Mouse (Mus musculus) liver, embryonic 14.5 days (tissue): ENCODE data around the gene Sept5. TPM values are rescaled to one million over a fixed set of nuclear protein-coding genes. Genes with fewer than 3 reads are reported as not detected.
A peak's percentile ranks its signal among the peaks of the same experiment; 100 is the strongest.

Experiments
- ATAC-seq: fragments of 200-750 bp; cut with Nextera tagmentation; 2 replicates; pipeline ENCODE4 v1.8.0; 2017; ENCODE audit warnings: moderate number of reproducible peaks, mild to moderate bottlenecking, moderate library complexity; ENCODE audit not compliant: insufficient read depth
- DNase-seq, 3 experiments: peaks; one replicate each; pipeline ENCODE4 v3.0.0-alpha.2; 2012 to 2013; ENCODE audit warnings: low read depth in 3 of 3, low spot score in 3 of 3
- H3K27ac ChIP-seq: fragments of 300-500 bp; sonication (generic); 2 replicates; pipeline ENCODE4 v1.5.1; 2014; ENCODE audit warnings: moderate library complexity, mild to moderate bottlenecking, control low read depth, inconsistent platforms
- H3K27me3 ChIP-seq: fragments of 300-500 bp; sonication (generic); 2 replicates; pipeline ENCODE4 v1.6.1; 2014; ENCODE audit warnings: mild to moderate bottlenecking, low read length, moderate library complexity; ENCODE audit not compliant: control insufficient read depth, insufficient read depth
- H3K36me3 ChIP-seq: fragments of 300-500 bp; sonication (generic); replicated peaks from 2 replicates; pipeline ENCODE4 v1.6.1; 2014; ENCODE audit warnings: low read depth; ENCODE audit not compliant: control insufficient read depth, insufficient read depth
- H3K4me1 ChIP-seq, 2 experiments: fragments of 200-500 bp in 1 of 2; fragments of 300-500 bp in 1 of 2; sonication (generic) in 1 of 2; replicated peaks; 2 replicates each; pipeline ENCODE4 v1.6.1; 2012 to 2014; ENCODE audit warnings: antibody characterized with exemption in 1 of 2, inconsistent platforms in 1 of 2, low read length in 1 of 2; ENCODE audit not compliant: control insufficient read depth in 2 of 2, insufficient read depth in 2 of 2
- H3K4me2 ChIP-seq: fragments of 300-500 bp; sonication (generic); 2 replicates; pipeline ENCODE4 v1.6.1; 2014; ENCODE audit warnings: low read depth, mild to moderate bottlenecking, control low read depth, moderate library complexity
- H3K4me3 ChIP-seq, 2 experiments: fragments of 200-500 bp in 1 of 2; fragments of 300-500 bp in 1 of 2; sonication (generic) in 1 of 2; 2 replicates each; pipeline ENCODE4 v1.5.1; 2012 to 2014; ENCODE audit warnings: low read depth in 2 of 2, low read length in 2 of 2, mild to moderate bottlenecking in 2 of 2, control low read depth in 1 of 2, inconsistent platforms in 1 of 2, moderate library complexity in 1 of 2; ENCODE audit not compliant: insufficient read depth in 1 of 2
- H3K9ac ChIP-seq: fragments of 300-500 bp; sonication (generic); replicated peaks from 2 replicates; pipeline ENCODE4 v1.6.1; 2014; ENCODE audit warnings: mild to moderate bottlenecking, control low read depth, moderate library complexity
- H3K9me3 ChIP-seq: fragments of 300-500 bp; sonication (generic); 2 replicates; pipeline ENCODE4 v1.6.1; 2016; ENCODE audit warnings: low read length, mixed read lengths; ENCODE audit not compliant: control insufficient read depth
- CTCF ChIP-seq: IDR thresholded peaks from 2 replicates; pipeline ENCODE4 v1.5.1; 2016; ENCODE audit warnings: antibody characterized with exemption, low read depth, control low read depth
- EP300 ChIP-seq: IDR thresholded peaks from 2 replicates; pipeline ENCODE4 v1.6.1; 2016; ENCODE audit warnings: antibody characterized with exemption, low read depth
- WGBS: fragments of 180-500 bp; shearing (Covaris S2); extraction: QIAGEN DNeasy Blood & Tissue Kit; methylation state at CpG from one replicate; pipeline ENCODE4 v1.1.7; 2014; ENCODE audit not compliant: insufficient replicate concordance; 5-methylcytosine and 5-hydroxymethylcytosine counted together
- polyA plus RNA-seq, 2 experiments: library from polyadenylated mRNA; depleted of rRNA in 1 of 2; stranded (reverse) in 1 of 2; unstranded in 1 of 2; fragments of >200 nt; fragmentation: Nextera tagmentation in 1 of 2; extraction: Ambion mirVana in 1 of 2; gene quantifications; 2 replicates each; pipeline versions ENCODE4 v1.2.1 to v1.2.3; 2012 to 2014

The Sept5 gene
- polyA plus RNA-seq, 2 experiments, result 1.6 to 2.2 TPM

- Histone ChIP-seq H3K27ac (no peak overlapping the region), H3K9ac (no peak overlapping the region), H3K4me3 (no peak overlapping the region), H3K36me3 (no peaks in the 10 kb centered on the region), H3K27me3 (peaks cover 65% of the 10 kb centered on the region), H3K9me3 (no peaks in the 10 kb centered on the region), H3K4me1 (no peaks in the 10 kb centered on the region), H3K4me2 (no peak overlapping the region)
- ATAC-seq, result no peak
- no peak for DNase-seq
- 3% methylated on average over 59 of the region's 59 CpGs for WGBS
- TF ChIP-seq CTCF (peak; percentile 29; the same call in 1 of the 2 replicates), EP300 (no peak)
Measured at GRCm38 (mm10) chr16:18591047-18592018, 38.4 kb downstream of the Sept5 start.

- Histone ChIP-seq H3K9me3 (no peaks in the 10 kb centered on the region), H3K4me1 (no peaks in the 10 kb centered on the region), H3K27me3 (peaks cover 78% of the 10 kb centered on the region), H3K36me3 (no peaks in the 10 kb centered on the region), H3K4me3 (peak within 1 kb of the TSS; percentile 25 to 33), H3K27ac (no peak within 1 kb of the TSS), H3K9ac (no peak within 1 kb of the TSS), H3K4me2 (peak within 1 kb of the TSS; percentile 43)
- DNase-seq, result no peak
- ATAC-seq, result no peak
- no peak for TF ChIP-seq EP300
- TF ChIP-seq CTCF, result peak; percentile 70
- 2% methylated on average over 48 of the region's 48 CpGs for WGBS
Measured at GRCm38 (mm10) chr16:18589804-18590790, 39.7 kb downstream of the Sept5 start, which contains the start of gene Tbx1. TSS of gene Tbx1 (minus strand) at chr16:18590671.

- 16% methylated on average over 9 of the region's 9 CpGs for WGBS
- TF ChIP-seq EP300 (no peak), CTCF (no peak)
- H3K4me1 ChIP-seq, result no peaks in the 10 kb centered on the region
- peaks cover 87% of the 10 kb centered on the region for H3K27me3 ChIP-seq
- no peak overlapping the region for H3K4me2 ChIP-seq
- no peaks in the 10 kb centered on the region for H3K9me3 ChIP-seq
- no peak overlapping the region for H3K4me3 ChIP-seq
- DNase-seq (no peak), ATAC-seq (no peak)
- no peaks in the 10 kb centered on the region for H3K36me3 ChIP-seq
- no peak overlapping the region for H3K27ac ChIP-seq
- H3K9ac ChIP-seq, result no peak overlapping the region
Measured at GRCm38 (mm10) chr16:18589080-18589621, 40.6 kb downstream of the Sept5 start.

- H3K9ac ChIP-seq, result no peak overlapping the region
- no peaks in the 10 kb centered on the region for H3K36me3 ChIP-seq
- ATAC-seq (no peak), DNase-seq (no peak)
- peaks cover 92% of the 10 kb centered on the region for H3K27me3 ChIP-seq
- 2% methylated on average over 31 of the region's 31 CpGs for WGBS
- no peak overlapping the region for H3K4me2 ChIP-seq
- TF ChIP-seq CTCF (no peak), EP300 (no peak)
- H3K27ac ChIP-seq, result no peak overlapping the region
- H3K4me1 ChIP-seq, result no peaks in the 10 kb centered on the region
- H3K4me3 ChIP-seq, result no peak overlapping the region
- no peaks in the 10 kb centered on the region for H3K9me3 ChIP-seq
Measured at GRCm38 (mm10) chr16:18588738-18589055, 41.1 kb downstream of the Sept5 start.
